Mouse (Mus musculus) MEL (cell line): ENCODE data around the gene Sorbs1. TPM values are rescaled to one million over a fixed set of nuclear protein-coding genes. Genes with fewer than 3 reads are reported as not detected.

Experiments
- DNase-seq: peaks from one replicate; pipeline ENCODE4 v3.0.0; 2011; ENCODE audit warnings: low read depth, low spot score
- H3K27ac ChIP-seq: 2 replicates; pipeline ENCODE4 v1.5.1; 2012; ENCODE audit warnings: low read depth, mild to moderate bottlenecking, control low read depth, low read length, moderate library complexity; ENCODE audit not compliant: control insufficient read depth
- H3K27me3 ChIP-seq, 2 experiments: fragments of 150-350 bp in 1 of 2; sonication (generic) in 1 of 2; 2 replicates each; pipeline ENCODE4 v1.6.1; 2012; ENCODE audit warnings: low read length in 2 of 2, mild to moderate bottlenecking in 2 of 2, improper control_type of control experiment in 1 of 2, moderate library complexity in 1 of 2; ENCODE audit not compliant: insufficient read depth in 2 of 2, control insufficient read depth in 1 of 2
- H3K36me3 ChIP-seq, 2 experiments: 2 replicates each; pipeline ENCODE4 v1.6.1; 2012 to 2014; ENCODE audit warnings: low read length in 2 of 2, improper control_type of control experiment in 1 of 2, inconsistent platforms in 1 of 2, mild to moderate bottlenecking in 1 of 2; ENCODE audit not compliant: insufficient read depth in 2 of 2, control insufficient read depth in 1 of 2
- H3K4me1 ChIP-seq, 2 experiments: fragments of 150-350 bp in 1 of 2; sonication (generic) in 1 of 2; 2 replicates each; pipeline ENCODE4 v1.6.1; 2012; ENCODE audit warnings: low read length in 2 of 2, improper control_type of control experiment in 1 of 2, mild to moderate bottlenecking in 1 of 2; ENCODE audit not compliant: insufficient read depth in 2 of 2, control insufficient read depth in 1 of 2
- H3K4me3 ChIP-seq, 2 experiments: fragments of 150-350 bp in 1 of 2; sonication (generic) in 1 of 2; 2 replicates each; pipeline ENCODE4 v1.5.1; 2012; ENCODE audit warnings: low read depth in 2 of 2, low read length in 2 of 2, mild to moderate bottlenecking in 2 of 2, moderate library complexity in 2 of 2, control low read depth in 1 of 2, improper control_type of control experiment in 1 of 2; ENCODE audit not compliant: control insufficient read depth in 1 of 2, insufficient read depth in 1 of 2
- H3K79me2 ChIP-seq: 2 replicates; pipeline ENCODE4 v1.6.1; 2012; ENCODE audit warnings: mild to moderate bottlenecking, low read length, moderate library complexity; ENCODE audit not compliant: control insufficient read depth, poor library complexity, insufficient read depth
- H3K9ac ChIP-seq: 2 replicates; pipeline ENCODE4 v1.6.1; 2012; ENCODE audit warnings: low read depth, mild to moderate bottlenecking, control low read depth, low read length, moderate library complexity; ENCODE audit not compliant: control insufficient read depth, poor library complexity, severe bottlenecking
- H3K9me3 ChIP-seq: fragments of 150-350 bp; sonication (generic); replicated peaks from 2 replicates; pipeline ENCODE4 v1.6.1; 2012; ENCODE audit warnings: mild to moderate bottlenecking, low read length, improper control_type of control experiment, moderate library complexity; ENCODE audit not compliant: insufficient read depth
- CHD2 ChIP-seq: IDR thresholded peaks from 2 replicates; pipeline ENCODE4 v1.6.1; 2011; ENCODE audit warnings: low read length, improper control_type of control experiment
- CTCF ChIP-seq, 3 experiments: IDR thresholded peaks in 2 of 3; conservative IDR thresholded peaks in 1 of 3; 2 replicates each; pipeline ENCODE4 v1.5.1; 2011 to 2012; ENCODE audit warnings: low read length in 3 of 3, low read depth in 2 of 3, mild to moderate bottlenecking in 2 of 3, improper control_type of control experiment in 1 of 3, inconsistent platforms in 1 of 3, mixed read lengths in 1 of 3, moderate library complexity in 1 of 3; ENCODE audit not compliant: control insufficient read depth in 1 of 3, insufficient read depth in 1 of 3, poor library complexity in 1 of 3, severe bottlenecking in 1 of 3
- E2F4 ChIP-seq: IDR thresholded peaks from 2 replicates; pipeline ENCODE4 v1.6.1; 2011; ENCODE audit warnings: low read depth, low read length, improper control_type of control experiment, borderline replicate concordance
- EP300 ChIP-seq, 2 experiments: IDR thresholded peaks; 2 replicates each; pipeline ENCODE4 v1.6.1; 2011; ENCODE audit warnings: improper control_type of control experiment in 2 of 2, low read length in 2 of 2, low read depth in 1 of 2, mild to moderate bottlenecking in 1 of 2
- ETS1 ChIP-seq: IDR thresholded peaks from 2 replicates; pipeline ENCODE4 v1.6.1; 2012; ENCODE audit warnings: low read depth, mild to moderate bottlenecking, inconsistent platforms, low read length, improper control_type of control experiment, moderate library complexity
- GABPA ChIP-seq: IDR thresholded peaks from 2 replicates; pipeline ENCODE4 v1.6.1; 2012; ENCODE audit warnings: low read depth, mild to moderate bottlenecking, inconsistent platforms, low read length, improper control_type of control experiment, moderate library complexity
- HCFC1 ChIP-seq: IDR thresholded peaks from 2 replicates; pipeline ENCODE4 v1.6.1; 2012; ENCODE audit warnings: low read depth, mild to moderate bottlenecking, inconsistent platforms, low read length, improper control_type of control experiment, moderate library complexity
- JUND ChIP-seq: IDR thresholded peaks from 2 replicates; pipeline ENCODE4 v1.6.1; 2011; ENCODE audit warnings: low read depth, mild to moderate bottlenecking, improper control_type of control experiment, low read length
- KAT2A ChIP-seq: conservative IDR thresholded peaks from 2 replicates; pipeline ENCODE4 v1.6.1; 2012; ENCODE audit warnings: low read depth, low read length, improper control_type of control experiment, inconsistent platforms
- MAFK ChIP-seq: IDR thresholded peaks from 2 replicates; pipeline ENCODE4 v1.6.1; 2011; ENCODE audit warnings: low read depth, mild to moderate bottlenecking, low read length, improper control_type of control experiment, borderline replicate concordance
- MAX ChIP-seq: IDR thresholded peaks from 2 replicates; pipeline ENCODE4 v1.6.1; 2011; ENCODE audit warnings: low read length, improper control_type of control experiment
- MAZ ChIP-seq: IDR thresholded peaks from 2 replicates; pipeline ENCODE4 v1.6.1; 2012; ENCODE audit warnings: low read depth, mild to moderate bottlenecking, inconsistent platforms, low read length, improper control_type of control experiment
- MYB ChIP-seq: IDR thresholded peaks from 2 replicates; pipeline ENCODE4 v1.6.1; 2011; ENCODE audit warnings: mild to moderate bottlenecking, low read depth, low read length, improper control_type of control experiment
- MYC ChIP-seq: IDR thresholded peaks from 2 replicates; pipeline ENCODE4 v1.6.1; 2011; ENCODE audit warnings: low read depth, mild to moderate bottlenecking, low read length, improper control_type of control experiment, moderate library complexity
- NELFE ChIP-seq: IDR thresholded peaks from 2 replicates; pipeline ENCODE4 v1.6.1; 2011; ENCODE audit warnings: low read depth, low read length, improper control_type of control experiment
- POLR2A ChIP-seq, 2 experiments: IDR thresholded peaks; 2 replicates each; pipeline ENCODE4 v1.6.1; 2011 to 2012; ENCODE audit warnings: low read length in 2 of 2, mild to moderate bottlenecking in 2 of 2, control low read depth in 1 of 2, improper control_type of control experiment in 1 of 2, low read depth in 1 of 2, moderate library complexity in 1 of 2; ENCODE audit not compliant: control insufficient read depth in 1 of 2, insufficient read depth in 1 of 2, poor library complexity in 1 of 2
- POLR2AphosphoS2 ChIP-seq: IDR thresholded peaks from 2 replicates; pipeline ENCODE4 v1.6.1; 2011; ENCODE audit warnings: low read length, improper control_type of control experiment
- POLR2AphosphoS5 ChIP-seq: IDR thresholded peaks from 2 replicates; pipeline ENCODE4 v1.6.1; 2012; ENCODE audit warnings: low read depth, borderline replicate concordance, mild to moderate bottlenecking, inconsistent platforms, low read length, moderate library complexity, mixed read lengths
- RCOR1 ChIP-seq: IDR thresholded peaks from 2 replicates; pipeline ENCODE4 v1.6.1; 2012; ENCODE audit warnings: low read depth, mild to moderate bottlenecking, inconsistent platforms, low read length, improper control_type of control experiment
- SIN3A ChIP-seq: IDR thresholded peaks from 2 replicates; pipeline ENCODE4 v1.6.1; 2012; ENCODE audit warnings: low read length, improper control_type of control experiment, inconsistent platforms
- SMC3 ChIP-seq: IDR thresholded peaks from 2 replicates; pipeline ENCODE4 v1.6.1; 2011; ENCODE audit warnings: low read depth, low read length, improper control_type of control experiment
- TAL1 ChIP-seq: IDR thresholded peaks from 2 replicates; pipeline ENCODE4 v1.6.1; 2012; ENCODE audit warnings: mild to moderate bottlenecking, inconsistent platforms, low read length, moderate library complexity, mixed read lengths
- TBP ChIP-seq: IDR thresholded peaks from 2 replicates; pipeline ENCODE4 v1.8.0; 2011; ENCODE audit warnings: low read depth, low read length, improper control_type of control experiment
- TCF12 ChIP-seq: IDR thresholded peaks from 2 replicates; pipeline ENCODE4 v1.6.1; 2014; ENCODE audit warnings: low read depth, mild to moderate bottlenecking, inconsistent platforms, low read length, improper control_type of control experiment, moderate library complexity
- USF1 ChIP-seq: IDR thresholded peaks from 2 replicates; pipeline ENCODE4 v1.6.1; 2014; ENCODE audit warnings: low read depth, mild to moderate bottlenecking, inconsistent platforms, low read length, improper control_type of control experiment, moderate library complexity
- ZC3H11A ChIP-seq: IDR thresholded peaks from 2 replicates; pipeline ENCODE4 v1.6.1; 2012; ENCODE audit warnings: low read depth, mild to moderate bottlenecking, inconsistent platforms, low read length, improper control_type of control experiment
- ZMIZ1 ChIP-seq: IDR thresholded peaks from 2 replicates; pipeline ENCODE4 v1.6.1; 2012; ENCODE audit warnings: low read depth, mild to moderate bottlenecking, inconsistent platforms, low read length, improper control_type of control experiment, moderate library complexity
- ZNF384 ChIP-seq: IDR thresholded peaks from 2 replicates; pipeline ENCODE4 v1.6.1; 2012; ENCODE audit warnings: low read depth, mild to moderate bottlenecking, inconsistent platforms, low read length, improper control_type of control experiment
- polyA plus RNA-seq, 2 experiments: library from polyadenylated mRNA; stranded (reverse) in 1 of 2; unstranded in 1 of 2; fragments of >175 nt in 1 of 2; fragments of >200 nt in 1 of 2; gene quantifications; 2 replicates each; pipeline versions ENCODE4 v1.2.1 to v1.2.4; 2012; ENCODE audit warnings: low replicate concordance in 2 of 2, low read depth in 1 of 2; ENCODE audit not compliant: insufficient read length in 2 of 2, insufficient read depth in 1 of 2, missing spikeins in 1 of 2
- total RNA-seq: library from RNA; depleted of rRNA; stranded (reverse); fragments of 300-350 nt; gene quantifications from 2 replicates; pipeline ENCODE4 v1.2.3, GENCODE M21; 2012

The Sorbs1 gene
- total and polyA plus RNA-seq, 3 experiments, result 1.3 to 5.3 TPM; not detected in 1

DNA sequence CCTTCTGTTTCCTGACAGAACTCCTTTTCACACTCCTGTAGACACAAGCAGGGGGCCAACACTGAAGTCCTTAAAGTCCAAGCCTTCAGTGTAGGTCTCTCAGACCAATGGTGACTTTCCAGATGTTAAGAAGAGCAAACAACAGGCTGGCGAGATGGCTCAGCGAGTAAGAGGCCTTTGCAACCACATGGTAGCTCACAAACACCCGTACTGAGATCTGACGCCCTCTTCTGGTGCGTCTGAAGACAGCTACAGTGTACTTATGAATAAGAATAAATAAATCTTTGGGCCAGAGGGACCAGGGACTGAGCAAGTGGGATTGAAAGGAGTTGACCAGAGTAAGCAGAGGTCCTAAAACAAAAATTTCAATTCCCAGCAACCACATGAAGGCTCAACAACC, 129.6 kb downstream of the Sorbs1 start:
- TF ChIP-seq TBP (no peak), E2F4 (no peak), USF1 (no peak), CTCF (IDR thresholded peaks at IDR 0.05 in 2 of 3, conservative IDR thresholded peaks at IDR 0.05 in 1 of 3; ENCODE audit: control insufficient read depth in 1 of 3, insufficient read depth in 1 of 3, low read depth in 2 of 3, low read length in 3 of 3, poor library complexity in 1 of 3, severe bottlenecking in 1 of 3) (peak in 2 of 3 experiments; percentile 29 to 59; a peak in 4 of 6 replicates), POLR2AphosphoS2 (no peak), ZNF384 (no peak), RCOR1 (no peak), POLR2AphosphoS5 (no peak), MAZ (no peak), MYC (0 out of 2 replicates have a peak, but pooled peaks have one; percentile 38), GABPA (no peak), MAX (no peak), KAT2A (no peak), ETS1 (no peak), EP300 (IDR thresholded peaks at IDR 0.05; ENCODE audit: low read depth in 1 of 2, low read length in 2 of 2) (no peak), TCF12 (no peak), POLR2A (IDR thresholded peaks at IDR 0.05; ENCODE audit: control insufficient read depth in 1 of 2, insufficient read depth in 1 of 2, low read depth in 1 of 2, low read length in 2 of 2, poor library complexity in 1 of 2) (no peak), TAL1 (no peak), ZMIZ1 (no peak), SMC3 (peak; percentile 44)
- no peak overlapping the region for H3K27ac ChIP-seq
- no peaks in the 10 kb centered on the region for H3K4me1 ChIP-seq
- no peaks in the 10 kb centered on the region for H3K27me3 ChIP-seq
- H3K9me3 ChIP-seq, result no peaks in the 10 kb centered on the region
- peak; percentile 22 for DNase-seq
- no peaks in the 10 kb centered on the region for H3K79me2 ChIP-seq
- no peak overlapping the region for H3K9ac ChIP-seq
- H3K36me3 ChIP-seq, result no peaks in the 10 kb centered on the region
- H3K4me3 ChIP-seq, result no peak overlapping the region

DNA sequence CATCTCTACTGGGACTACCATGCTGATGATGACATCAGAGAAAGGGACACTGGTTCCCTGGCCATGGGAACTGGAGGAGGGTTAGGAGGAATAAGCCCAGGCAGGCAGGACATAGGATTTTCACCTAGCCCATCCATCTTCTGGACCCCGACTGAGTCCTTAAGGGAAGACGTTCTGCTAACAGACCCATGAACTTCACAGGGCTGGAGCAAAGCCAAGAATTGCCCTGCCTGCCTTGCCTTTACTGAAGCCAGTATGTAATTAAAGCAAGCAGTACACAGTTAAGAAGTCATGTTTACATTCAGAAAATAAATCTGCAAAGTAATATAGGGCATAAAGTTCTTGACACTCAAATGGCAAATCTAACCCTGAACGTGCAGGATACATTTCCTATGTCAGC, 132.9 kb downstream of the Sorbs1 start:
- no peak for DNase-seq
- no peak overlapping the region for H3K27ac ChIP-seq
- no peak overlapping the region for H3K9ac ChIP-seq
- no peak for TF ChIP-seq MAFK
- TF ChIP-seq ZC3H11A, result no peak
- TF ChIP-seq TBP, result no peak
- TF ChIP-seq MYC, result no peak
- no peak for TF ChIP-seq HCFC1
- no peak for TF ChIP-seq SMC3
- no peak for TF ChIP-seq CHD2
- no peak for TF ChIP-seq JUND
- no peak for TF ChIP-seq E2F4
- no peak for TF ChIP-seq USF1
- no peak for TF ChIP-seq NELFE
- no peak for TF ChIP-seq POLR2AphosphoS5
- no peak for TF ChIP-seq ETS1
- no peak for TF ChIP-seq SIN3A
- no peak for TF ChIP-seq POLR2AphosphoS2
- TF ChIP-seq RCOR1, result no peak
- no peak for TF ChIP-seq MAX
- TF ChIP-seq KAT2A, result no peak
- no peak for TF ChIP-seq MYB
- H3K4me1 ChIP-seq, result no peaks in the 10 kb centered on the region
- H3K36me3 ChIP-seq, result no peaks in the 10 kb centered on the region
- H3K79me2 ChIP-seq, result no peaks in the 10 kb centered on the region
- H3K4me3 ChIP-seq, result no peak overlapping the region
- H3K27me3 ChIP-seq, result no peaks in the 10 kb centered on the region
- no peaks in the 10 kb centered on the region for H3K9me3 ChIP-seq
